Mouse (Mus musculus): ENCODE data around the gene Bbx.

GRCm38 (mm10) chr16:50230624-50231023 lies 201.6 kb downstream of the Bbx start:
- no peak for TF ChIP-seq CTCF (IDR thresholded peaks at IDR 0.05; ENCODE audit: low read depth, low read length)
- TF ChIP-seq POLR2A (IDR thresholded peaks at IDR 0.05; ENCODE audit: insufficient read depth, low read length) = no peak
- no peak for TF ChIP-seq EP300 (IDR thresholded peaks at IDR 0.05; ENCODE audit: insufficient read depth, low read depth, low read length)

Measured in ES-Bruce4 (cell line).